ENCODE assay signal across 12 mouse cellular contexts in genomic region chr1:86643101-86643809, GRCm38 (mm10). TPM values are rescaled to one million over a fixed set of nuclear protein-coding genes. Genes with fewer than 3 reads are reported as not detected.
DNase-seq lines count a peak whose midpoint lies in the region; ATAC-seq and TF ChIP-seq lines count a peak whose summit lies in the region.
"Had no signal": no experiment of that assay in that cellular context is flagged by ENCODE, and none has a peak within 500 bp of the region (broad histone marks: within the 10 kb centered on the region; RNA-seq: fewer than 3 reads in every experiment).

No protein-coding gene starts in this region.

- H3K27ac ChIP-seq in lung, embryonic 14.5 days (ENCODE audit: low read depth): no peak overlapping the region
- H3K27ac ChIP-seq in neural tube, embryonic 15.5 days (replicated peaks): no peak overlapping the region
- H3K27ac ChIP-seq: heart, embryonic 15.5 days; lung, embryonic 15.5 days had no signal

- H3K36me3 ChIP-seq in lung, embryonic 14.5 days (ENCODE audit: insufficient read depth): no peaks in the 10 kb centered on the region
- no peaks in the 10 kb centered on the region for H3K36me3 ChIP-seq in neural tube, embryonic 15.5 days
- H3K36me3 ChIP-seq: heart, embryonic 15.5 days; lung, embryonic 15.5 days had no signal

- no peak for ATAC-seq in lung, embryonic 14.5 days (ENCODE audit: insufficient read depth)
- peak; percentile 93 for ATAC-seq in megakaryocyte progenitor cell, adult 5-6 weeks (replicated peaks; ENCODE audit: poor library complexity)
- no peak for ATAC-seq in neural tube, embryonic 15.5 days (ENCODE audit: low FRiP score)

- no peak overlapping the region for H3K4me2 ChIP-seq in lung, embryonic 14.5 days
- H3K4me2 ChIP-seq in neural tube, embryonic 15.5 days: no peak overlapping the region
- H3K4me2 ChIP-seq: heart, embryonic 15.5 days; lung, embryonic 15.5 days had no signal

- no peaks in the 10 kb centered on the region for H3K9me3 ChIP-seq in lung, embryonic 14.5 days (ENCODE audit: low read depth, low read length)
- H3K9me3 ChIP-seq in neural tube, embryonic 15.5 days (replicated peaks): no peaks in the 10 kb centered on the region
- H3K9me3 ChIP-seq: heart, embryonic 15.5 days; lung, embryonic 15.5 days had no signal

- H3K4me3 ChIP-seq in lung, embryonic 14.5 days (ENCODE audit: low read depth, low read length): no peak overlapping the region
- H3K4me3 ChIP-seq in neural tube, embryonic 15.5 days (replicated peaks): no peak overlapping the region
- H3K4me3 ChIP-seq: heart, embryonic 15.5 days; lung, embryonic 15.5 days had no signal

- no peaks in the 10 kb centered on the region for H3K27me3 ChIP-seq in lung, embryonic 14.5 days (ENCODE audit: insufficient read depth, low read length)
- H3K27me3 ChIP-seq in neural tube, embryonic 15.5 days (replicated peaks): no peaks in the 10 kb centered on the region
- H3K27me3 ChIP-seq: heart, embryonic 15.5 days; lung, embryonic 15.5 days had no signal

- no peak overlapping the region for H3K9ac ChIP-seq in lung, embryonic 14.5 days
- H3K9ac ChIP-seq in neural tube, embryonic 15.5 days (replicated peaks): no peak overlapping the region
- H3K9ac ChIP-seq: heart, embryonic 15.5 days; lung, embryonic 15.5 days had no signal

- WGBS in lung, embryonic 14.5 days: 51% methylated on average over 13 of the region's 13 CpGs
- WGBS in neural tube, embryonic 15.5 days: 65% methylated on average over 13 of the region's 13 CpGs

- peak; percentile 35 for DNase-seq in lung, embryonic 14.5 days
- DNase-seq in lung, postnatal 25 days (ENCODE audit: low spot score): no peak
- DNase-seq in T-cell, adult 2 months (ENCODE audit: low spot score): peak; percentile 51
- peak; percentile 24 to 34 for DNase-seq in thymus, postnatal 36 days
- no peak for DNase-seq in kidney, adult 11 months
- DNase-seq: cerebellum, postnatal 25 days; gastrocnemius, postnatal 10 days had no signal

- TF ChIP-seq CTCF in lung, embryonic 14.5 days (IDR thresholded peaks at IDR 0.05; ENCODE audit: low read depth): peak; percentile 23

- H3K4me1 ChIP-seq in lung, embryonic 14.5 days (ENCODE audit: insufficient read depth): no peaks in the 10 kb centered on the region
- no peaks in the 10 kb centered on the region for H3K4me1 ChIP-seq in neural tube, embryonic 15.5 days
- H3K4me1 ChIP-seq: heart, embryonic 15.5 days; lung, embryonic 15.5 days had no signal

RNA-seq across cellular contexts. Expression of gene Nppc, which starts 27.1 kb away (rescaled TPM):
- polyA plus RNA-seq in lung, embryonic 14.5 days (2014; fragmentation: Nextera tagmentation; extraction: Ambion mirVana): 0.29 TPM in 1 of 2 replicates, not detected in the other
- not detected in 2 replicates for total RNA-seq in megakaryocyte progenitor cell, adult 5-6 weeks (2015)
- 0.41 TPM in 1 of 2 replicates, not detected in the other for total RNA-seq in megakaryocyte progenitor cell, adult 5-6 weeks (2017)
- polyA plus RNA-seq in neural tube, embryonic 15.5 days (2015; fragmentation: Nextera tagmentation; extraction: Ambion mirVana): 15.4 and 28.0 TPM in 2 replicates
- total RNA-seq: adrenal gland, postnatal 4 days had no signal

Comparison
In these comparisons a context has a peak if more than half of its experiments do, and no peak if none do; other contexts are left out.
1. DNase-seq: peak in lung, embryonic 14.5 days (single experiment), T-cell, adult 2 months (single experiment) and thymus, postnatal 36 days (2 of 2); none in lung, postnatal 25 days (single experiment) and kidney, adult 11 months (single experiment).
2. RNA of gene Nppc, which starts 27.1 kb away (polyA plus RNA-seq): 15.4 to 28.0 TPM in neural tube, embryonic 15.5 days; 0.29 TPM in lung, embryonic 14.5 days; every median in the first group is over 10 times any median in the second.